Mouse (Mus musculus): ENCODE measurements around the gene Cers2. TPM values are rescaled to one million over a fixed set of nuclear protein-coding genes. Genes with fewer than 3 reads are reported as not detected.

The Cers2 gene
- polyA plus RNA-seq, 1 experiment from 2014 or later = 101 TPM

- ATAC-seq (ENCODE audit: low FRiP score, low read depth) = no peak
- H3K9me3 ChIP-seq = no peaks in the 10 kb centered on the region
- no peaks in the 10 kb centered on the region for H3K27me3 ChIP-seq
- peaks cover 36% of the 10 kb centered on the region for H3K36me3 ChIP-seq
- no peak overlapping the region for H3K4me3 ChIP-seq
- H3K4me1 ChIP-seq (replicated peaks) = no peaks in the 10 kb centered on the region; the same call in 1 of the 2 replicates
- H3K9ac ChIP-seq = no peak overlapping the region
- H3K27ac ChIP-seq (replicated peaks) = no peak overlapping the region
- no peak overlapping the region for H3K4me2 ChIP-seq
- WGBS = 84% methylated on average over 6 of the region's 6 CpGs
These were observed 24.4 kb upstream of the Cers2 start for GRCm38 (mm10) chr3:95290156-95290555.

- 93% methylated on average over 4 of the region's 4 CpGs for WGBS
- ATAC-seq (ENCODE audit: low FRiP score, low read depth) = no peak
- peaks cover 36% of the 10 kb centered on the region for H3K36me3 ChIP-seq
These were observed 23.6 kb upstream of the Cers2 start for GRCm38 (mm10) chr3:95291041-95291440.

DNA sequence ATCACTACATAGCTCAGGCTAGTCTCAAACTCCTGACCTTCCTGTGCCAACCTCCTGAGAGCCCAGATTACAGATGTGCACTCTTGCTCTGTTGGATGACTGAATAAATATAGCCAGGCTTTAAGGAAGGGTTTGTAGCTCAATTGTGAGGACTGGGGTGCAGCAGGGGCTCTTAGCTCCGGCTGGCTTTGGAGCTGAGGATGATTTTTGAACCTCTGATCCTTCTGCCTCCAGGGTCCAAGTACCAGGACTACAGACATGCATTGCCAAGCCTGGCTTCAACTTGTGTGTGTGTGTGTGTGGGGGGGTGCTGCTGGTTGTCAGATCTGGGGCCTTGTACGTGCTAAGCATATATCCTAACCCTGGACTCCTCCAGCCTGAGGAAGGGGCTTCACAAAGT is 21.7 kb upstream of the Cers2 start:
- no peak overlapping the region for H3K4me2 ChIP-seq
- no peak overlapping the region for H3K27ac ChIP-seq (replicated peaks)
- peaks cover 32% of the 10 kb centered on the region for H3K36me3 ChIP-seq
- no peaks in the 10 kb centered on the region for H3K27me3 ChIP-seq
- no peak overlapping the region for H3K9ac ChIP-seq
- WGBS = 93% methylated on average over 2 of the region's 2 CpGs
- H3K9me3 ChIP-seq = no peaks in the 10 kb centered on the region
- no peak for ATAC-seq (ENCODE audit: low FRiP score, low read depth)
- no peaks in the 10 kb centered on the region for H3K4me1 ChIP-seq (replicated peaks)
- H3K4me3 ChIP-seq = no peak overlapping the region

More at GRCm38 (mm10) chr3:95291041-95291440, 23.6 kb upstream of the Cers2 start:
- Histone ChIP-seq H3K4me2 (no peak overlapping the region), H3K9me3 (no peaks in the 10 kb centered on the region), H3K4me1 (replicated peaks) (no peaks in the 10 kb centered on the region), H3K27ac (replicated peaks) (no peak overlapping the region), H3K9ac (no peak overlapping the region), H3K27me3 (no peaks in the 10 kb centered on the region), H3K4me3 (no peak overlapping the region)

DNA sequence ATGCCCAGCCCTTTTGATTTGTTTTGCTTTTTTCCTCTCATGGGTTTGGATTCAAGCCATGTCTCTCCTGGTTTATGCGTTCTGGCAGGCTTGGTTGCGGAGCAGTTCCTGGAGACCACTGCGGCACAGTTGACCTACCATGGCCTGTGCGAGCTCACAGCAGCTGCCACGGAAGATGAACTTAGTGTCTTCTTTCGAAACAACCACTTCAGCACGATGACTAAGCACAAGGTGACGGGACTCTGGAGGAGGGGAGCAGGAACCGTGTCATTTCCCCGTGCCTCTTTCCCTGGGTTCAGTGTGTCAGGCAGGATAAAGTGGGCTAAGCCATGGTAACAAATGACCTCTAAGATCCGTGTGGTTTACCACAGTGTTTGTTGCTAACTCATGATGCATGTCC is 21.1 kb upstream of the Cers2 start:
- Histone ChIP-seq H3K4me1 (replicated peaks) (no peaks in the 10 kb centered on the region), H3K4me2 (no peak overlapping the region), H3K27me3 (no peaks in the 10 kb centered on the region), H3K36me3 (peaks cover 28% of the 10 kb centered on the region), H3K4me3 (no peak overlapping the region), H3K9ac (no peak overlapping the region), H3K27ac (replicated peaks) (no peak overlapping the region), H3K9me3 (no peaks in the 10 kb centered on the region)
- WGBS = 81% methylated on average over 11 of the region's 11 CpGs
- ATAC-seq (ENCODE audit: low FRiP score, low read depth) = no peak

DNA sequence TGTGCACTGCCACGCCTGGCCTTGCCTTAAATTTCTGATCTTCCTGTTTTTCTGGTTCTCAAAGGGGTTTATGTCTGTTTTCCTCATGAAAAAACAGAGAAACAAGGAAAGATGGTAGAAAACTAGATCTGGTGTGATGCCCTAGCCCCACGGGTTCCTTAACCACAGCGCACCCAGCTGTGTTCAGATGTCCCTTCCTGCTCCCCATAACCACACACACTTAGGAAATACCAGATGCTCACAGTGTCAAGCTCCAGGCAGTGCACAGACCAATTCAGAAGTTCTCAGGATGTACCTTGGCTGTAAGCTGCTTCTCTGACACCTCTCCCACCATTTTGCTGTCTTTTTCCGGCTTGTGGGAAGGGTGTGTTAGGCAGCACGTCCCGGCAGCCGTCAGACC is 20.3 kb upstream of the Cers2 start:
- WGBS = 94% methylated on average over 7 of the region's 7 CpGs
- ATAC-seq (ENCODE audit: low FRiP score, low read depth) = no peak
- no peak overlapping the region for H3K4me3 ChIP-seq
- H3K4me1 ChIP-seq (replicated peaks) = no peaks in the 10 kb centered on the region
- peaks cover 28% of the 10 kb centered on the region for H3K36me3 ChIP-seq
- no peak overlapping the region for H3K9ac ChIP-seq
- no peaks in the 10 kb centered on the region for H3K9me3 ChIP-seq
- no peaks in the 10 kb centered on the region for H3K27me3 ChIP-seq
- no peak overlapping the region for H3K4me2 ChIP-seq
- no peak overlapping the region for H3K27ac ChIP-seq (replicated peaks)

DNA sequence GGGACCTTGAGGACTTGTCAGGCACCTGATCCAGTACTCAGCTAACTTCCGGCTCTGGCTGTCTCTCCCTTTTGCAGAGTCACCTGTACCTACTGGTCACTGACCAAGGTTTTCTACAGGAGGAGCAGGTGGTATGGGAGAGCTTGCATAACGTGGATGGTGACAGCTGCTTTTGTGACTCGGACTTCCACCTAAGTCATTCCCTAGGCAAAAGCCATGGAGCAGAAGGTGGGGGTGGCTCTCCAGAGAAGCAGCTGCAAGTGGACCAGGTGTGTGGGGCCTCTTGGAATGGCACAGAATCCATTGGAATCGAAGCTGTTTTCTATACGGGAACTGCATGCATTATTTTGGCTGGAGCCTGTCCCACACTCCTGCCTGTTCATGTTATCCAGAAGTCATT is 19.9 kb upstream of the Cers2 start:
- peaks cover 28% of the 10 kb centered on the region for H3K36me3 ChIP-seq
- 87% methylated on average over 5 of the region's 5 CpGs for WGBS
- no peak overlapping the region for H3K9ac ChIP-seq
- H3K4me2 ChIP-seq = no peak overlapping the region
- H3K4me1 ChIP-seq (replicated peaks) = no peaks in the 10 kb centered on the region
- H3K27ac ChIP-seq (replicated peaks) = no peak overlapping the region
- ATAC-seq (ENCODE audit: low FRiP score, low read depth) = no peak
- no peaks in the 10 kb centered on the region for H3K27me3 ChIP-seq
- H3K4me3 ChIP-seq = no peak overlapping the region
- H3K9me3 ChIP-seq = no peaks in the 10 kb centered on the region

GRCm38 (mm10) chr3:95295321-95296102 is 19.1 kb upstream of the Cers2 start:
- 0 out of 2 replicates have a peak, but pooled peaks have one; percentile 15 for ATAC-seq (ENCODE audit: low FRiP score, low read depth)
- Histone ChIP-seq H3K4me3 (no peak overlapping the region), H3K4me1 (replicated peaks) (no peaks in the 10 kb centered on the region), H3K9me3 (no peaks in the 10 kb centered on the region), H3K27me3 (no peaks in the 10 kb centered on the region), H3K9ac (no peak overlapping the region), H3K36me3 (peaks cover 25% of the 10 kb centered on the region), H3K4me2 (no peak overlapping the region), H3K27ac (replicated peaks) (no peak overlapping the region)
- 86% methylated on average over 11 of the region's 11 CpGs for WGBS

GRCm38 (mm10) chr3:95296103-95296469 is 18.5 kb upstream of the Cers2 start:
- ATAC-seq (ENCODE audit: low FRiP score, low read depth) = no peak
- peaks cover 20% of the 10 kb centered on the region for H3K36me3 ChIP-seq
- H3K4me3 ChIP-seq = no peak overlapping the region
- H3K27ac ChIP-seq (replicated peaks) = no peak overlapping the region
- no peak overlapping the region for H3K4me2 ChIP-seq
- no peaks in the 10 kb centered on the region for H3K4me1 ChIP-seq (replicated peaks)
- no peaks in the 10 kb centered on the region for H3K9me3 ChIP-seq
- no peaks in the 10 kb centered on the region for H3K27me3 ChIP-seq
- H3K9ac ChIP-seq = no peak overlapping the region
- WGBS = 13% methylated on average over 5 of the region's 5 CpGs

- Histone ChIP-seq H3K4me3 (no peak overlapping the region), H3K9me3 (no peaks in the 10 kb centered on the region), H3K4me2 (no peak overlapping the region), H3K36me3 (peaks cover 13% of the 10 kb centered on the region), H3K9ac (no peak overlapping the region), H3K27ac (replicated peaks) (no peak overlapping the region), H3K4me1 (replicated peaks) (no peaks in the 10 kb centered on the region), H3K27me3 (no peaks in the 10 kb centered on the region)
- 94% methylated on average over 7 of the region's 7 CpGs for WGBS
- ATAC-seq (ENCODE audit: low FRiP score, low read depth) = no peak
These were observed 16.6 kb upstream of the Cers2 start for GRCm38 (mm10) chr3:95298018-95298417.

- Histone ChIP-seq H3K4me2 (no peak overlapping the region), H3K36me3 (no peaks in the 10 kb centered on the region), H3K9me3 (no peaks in the 10 kb centered on the region), H3K27me3 (no peaks in the 10 kb centered on the region), H3K4me1 (replicated peaks) (no peaks in the 10 kb centered on the region), H3K9ac (no peak overlapping the region), H3K27ac (replicated peaks) (no peak overlapping the region), H3K4me3 (no peak overlapping the region)
- ATAC-seq (ENCODE audit: low FRiP score, low read depth) = no peak
- WGBS = 88% methylated on average over 3 of the region's 3 CpGs
These were observed 13.3 kb upstream of the Cers2 start for GRCm38 (mm10) chr3:95301204-95301796.

- Histone ChIP-seq H3K27ac (replicated peaks) (no peak overlapping the region), H3K9me3 (no peaks in the 10 kb centered on the region), H3K36me3 (no peaks in the 10 kb centered on the region), H3K9ac (no peak overlapping the region), H3K4me2 (no peak overlapping the region), H3K27me3 (no peaks in the 10 kb centered on the region), H3K4me3 (no peak overlapping the region), H3K4me1 (replicated peaks) (no peaks in the 10 kb centered on the region)
- no peak for ATAC-seq (ENCODE audit: low FRiP score, low read depth)
- WGBS = 85% methylated on average over 4 of the region's 4 CpGs
These were observed 8.3 kb upstream of the Cers2 start for GRCm38 (mm10) chr3:95306244-95306643.

DNA sequence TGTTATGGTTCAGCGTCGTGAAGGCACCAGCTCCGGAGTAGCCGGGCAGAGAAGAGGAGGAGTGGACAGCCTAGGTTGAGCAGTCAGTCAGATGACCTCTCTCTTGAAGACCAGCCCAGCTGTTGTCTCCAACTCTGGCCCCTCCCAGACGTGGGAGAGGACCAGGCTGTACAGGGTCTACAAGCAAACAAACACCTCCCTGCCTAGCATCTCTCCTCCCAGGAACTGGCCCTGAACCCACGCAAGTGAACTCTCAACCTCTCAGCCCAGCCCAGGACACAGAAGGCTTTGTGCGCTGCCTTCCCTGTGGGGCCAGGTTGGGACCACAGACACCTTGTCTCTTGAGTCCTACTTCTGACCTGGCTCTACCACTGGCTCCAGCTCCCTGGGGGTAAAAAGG is 7.5 kb upstream of the Cers2 start, which contains the start of gene Anxa9:
Gene Anxa9, minus strand, starts transcription at position 77 of the 400 bp plus-strand sequence.
- no peak within 1 kb of the TSS for H3K9ac ChIP-seq
- no peak within 1 kb of the TSS for H3K4me2 ChIP-seq
- no peaks in the 10 kb centered on the region for H3K4me1 ChIP-seq (replicated peaks)
- H3K4me3 ChIP-seq = no peak within 1 kb of the TSS
- no peaks in the 10 kb centered on the region for H3K9me3 ChIP-seq
- H3K36me3 ChIP-seq = no peaks in the 10 kb centered on the region
- WGBS = 69% methylated on average over 7 of the region's 7 CpGs
- no peak within 1 kb of the TSS for H3K27ac ChIP-seq (replicated peaks)
- no peak for ATAC-seq (ENCODE audit: low FRiP score, low read depth)
- no peaks in the 10 kb centered on the region for H3K27me3 ChIP-seq

Measured in hindbrain, embryonic 15.5 days (tissue).